Mouse (Mus musculus): Measurements from ENCODE around the gene Rad51ap1. TPM values are rescaled to one million over a fixed set of nuclear protein-coding genes. Genes with fewer than 3 reads are reported as not detected.

Gene Rad51ap1
- polyA plus RNA-seq, 1 experiment = 4.5 TPM

Other genes with a start within 250 kb of the Rad51ap1 start
- gene Kcna6, start 198.9 kb downstream of the Rad51ap1 start, polyA plus RNA-seq (2012; rRNA removed) = 35.8 and 39.3 TPM in 2 replicates
- 134 and 138 TPM in 2 replicates for gene Ndufa9, start 90.5 kb downstream of the Rad51ap1 start, polyA plus RNA-seq (2012; rRNA removed)
- 0.14 and 0.32 TPM in 2 replicates for gene Akap3, start 86.5 kb downstream of the Rad51ap1 start, polyA plus RNA-seq (2012; rRNA removed)
- 0.30 and 0.65 TPM in 2 replicates for gene Dyrk4, start 17.7 kb downstream of the Rad51ap1 start, polyA plus RNA-seq (2012; rRNA removed)
- gene D6Wsu163e, start 375 bp upstream of the Rad51ap1 start, polyA plus RNA-seq (2012; rRNA removed) = 25.8 and 32.7 TPM in 2 replicates
- not detected in 2 replicates for gene Fgf6, start 76.0 kb upstream of the Rad51ap1 start, polyA plus RNA-seq (2012; rRNA removed)
- 0.84 and 0.88 TPM in 2 replicates for gene Fgf23, start 133.3 kb upstream of the Rad51ap1 start, polyA plus RNA-seq (2012; rRNA removed)
- gene Tigar, start 170.0 kb upstream of the Rad51ap1 start, polyA plus RNA-seq (2012; rRNA removed) = 16.2 and 16.6 TPM in 2 replicates
- gene Ccnd2, start 212.6 kb upstream of the Rad51ap1 start, polyA plus RNA-seq (2012; rRNA removed) = 41.8 and 49.2 TPM in 2 replicates

Data from frontal cortex, adult 2 months (tissue).